Mouse (Mus musculus): ENCODE data around the gene Vps26a.
A peak's percentile ranks its signal among the peaks of the same experiment; 100 is the strongest.
"Not testable (repeated sequence)": the region's sequence is repeated elsewhere in the genome, so short reads cannot be mapped to it uniquely, and the experiment has no call there.

The Vps26a gene

DNA sequence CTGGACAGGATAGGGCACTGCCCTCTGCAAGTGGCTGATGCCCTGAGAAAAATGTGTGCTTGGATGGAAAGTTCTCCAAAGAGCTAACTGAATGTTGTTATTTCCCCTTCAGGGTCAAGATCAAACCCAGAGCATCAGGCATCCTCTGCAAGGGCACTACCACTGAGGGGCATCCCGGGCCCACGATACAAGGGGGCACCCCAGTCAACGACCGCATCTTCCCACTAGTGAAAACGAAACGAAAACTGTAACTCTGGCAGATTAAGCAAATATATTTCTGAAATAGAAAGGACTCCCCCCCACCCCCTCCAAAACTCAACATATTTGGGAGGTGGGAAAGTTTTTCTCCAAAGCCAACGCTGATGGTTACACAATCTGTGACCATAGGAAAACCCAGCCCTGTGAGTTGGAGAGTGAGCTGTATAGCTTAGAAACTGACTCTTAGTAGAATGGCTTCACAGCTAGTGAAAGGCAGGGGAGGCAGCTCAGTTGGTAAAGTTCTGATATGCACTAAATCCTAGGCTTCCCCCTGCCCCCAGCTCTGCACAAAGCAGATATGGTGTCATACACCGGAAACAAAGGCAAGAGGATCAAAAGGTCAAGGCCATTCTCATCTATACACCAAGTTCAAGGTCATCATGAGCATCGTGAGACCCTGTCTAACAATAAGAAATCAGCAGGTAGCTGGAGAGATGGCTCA, 14.5 kb upstream of the Vps26a start:
- no peak for DNase-seq (ENCODE audit: low spot score in 2 of 2)

DNA sequence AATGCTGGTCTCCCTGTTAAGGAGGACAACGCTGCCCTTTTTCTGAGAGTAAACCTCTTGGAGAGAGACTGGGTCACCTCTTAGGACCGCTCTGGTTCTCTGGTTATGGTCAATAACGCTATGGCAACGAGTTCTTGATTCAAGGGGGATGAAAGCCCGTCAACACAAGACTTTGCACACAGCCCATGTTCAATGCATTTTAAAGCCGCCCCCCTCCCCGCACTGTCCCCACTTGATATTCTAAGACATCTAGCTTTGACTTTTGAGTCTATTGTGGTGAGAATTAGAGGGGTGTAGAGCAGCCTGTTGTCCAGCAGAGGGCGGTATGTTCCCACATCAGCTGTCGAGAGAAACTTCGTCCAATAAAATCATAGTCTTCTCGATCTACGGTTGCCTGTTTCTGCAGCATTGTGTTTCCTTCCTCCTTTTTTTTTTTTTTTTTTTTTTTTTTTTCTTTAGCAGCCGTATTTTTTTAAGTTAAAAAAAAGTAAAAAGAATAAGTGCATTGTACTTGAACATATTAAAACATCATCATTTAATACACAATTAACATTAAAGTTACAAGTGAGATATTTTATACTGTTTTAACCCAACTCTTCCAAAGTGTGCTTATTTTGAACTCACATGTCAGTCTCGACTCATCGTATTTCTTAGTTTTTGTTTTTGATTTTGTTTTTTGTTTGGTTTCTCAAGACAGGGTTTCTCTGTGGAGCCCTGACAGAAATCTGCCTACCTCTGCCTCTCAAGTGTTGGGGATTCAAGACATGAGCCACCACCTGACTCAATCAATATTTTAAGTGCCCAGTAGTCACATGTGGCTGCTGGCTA, 13.7 kb upstream of the Vps26a start:
- peak; percentile 42 to 62 for DNase-seq (ENCODE audit: low spot score in 2 of 2)

DNA sequence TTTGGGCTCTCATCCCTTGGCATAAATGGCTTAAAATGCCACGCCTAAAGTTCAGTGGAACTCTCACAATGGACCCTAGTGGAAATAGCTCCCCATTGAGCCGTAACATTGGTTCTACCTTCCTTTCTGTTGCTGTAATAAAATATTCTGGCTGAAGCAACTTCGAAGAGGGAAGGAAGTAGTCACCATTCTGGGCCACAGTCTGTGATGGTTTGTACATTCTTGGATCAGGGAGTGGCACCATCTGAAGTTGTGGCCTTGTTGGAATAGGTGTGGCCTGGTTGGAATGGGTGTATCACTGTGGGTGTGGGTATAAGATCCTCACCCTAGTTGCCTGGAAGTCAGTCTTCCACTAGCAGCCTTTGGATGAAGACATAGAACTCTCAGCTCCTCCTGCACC, 5.1 kb upstream of the Vps26a start:
- DNase-seq (ENCODE audit: low spot score in 2 of 2): not testable (repeated sequence)

DNA sequence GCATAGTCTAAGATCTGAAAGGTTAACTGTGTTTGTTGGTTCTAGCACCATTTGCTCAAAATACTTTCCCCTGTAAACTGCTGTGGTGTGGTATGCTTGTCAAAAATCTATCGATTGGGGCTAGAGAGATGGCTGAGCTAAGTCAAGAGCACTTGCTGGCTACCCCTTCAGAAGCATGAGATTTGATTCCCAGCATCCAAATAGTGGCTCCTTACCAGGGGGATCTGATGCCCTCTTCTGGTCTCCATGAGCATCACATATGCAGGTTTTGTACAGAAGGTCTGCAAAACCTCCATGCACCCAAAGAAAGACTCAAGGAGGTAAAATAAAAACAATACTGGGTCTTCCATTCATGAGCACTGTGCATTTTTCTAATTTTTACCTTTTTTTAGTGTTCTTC, 1.7 kb upstream of the Vps26a start:
- DNase-seq (ENCODE audit: low spot score in 2 of 2): peak in 1 of 2 experiments; percentile 31

DNA sequence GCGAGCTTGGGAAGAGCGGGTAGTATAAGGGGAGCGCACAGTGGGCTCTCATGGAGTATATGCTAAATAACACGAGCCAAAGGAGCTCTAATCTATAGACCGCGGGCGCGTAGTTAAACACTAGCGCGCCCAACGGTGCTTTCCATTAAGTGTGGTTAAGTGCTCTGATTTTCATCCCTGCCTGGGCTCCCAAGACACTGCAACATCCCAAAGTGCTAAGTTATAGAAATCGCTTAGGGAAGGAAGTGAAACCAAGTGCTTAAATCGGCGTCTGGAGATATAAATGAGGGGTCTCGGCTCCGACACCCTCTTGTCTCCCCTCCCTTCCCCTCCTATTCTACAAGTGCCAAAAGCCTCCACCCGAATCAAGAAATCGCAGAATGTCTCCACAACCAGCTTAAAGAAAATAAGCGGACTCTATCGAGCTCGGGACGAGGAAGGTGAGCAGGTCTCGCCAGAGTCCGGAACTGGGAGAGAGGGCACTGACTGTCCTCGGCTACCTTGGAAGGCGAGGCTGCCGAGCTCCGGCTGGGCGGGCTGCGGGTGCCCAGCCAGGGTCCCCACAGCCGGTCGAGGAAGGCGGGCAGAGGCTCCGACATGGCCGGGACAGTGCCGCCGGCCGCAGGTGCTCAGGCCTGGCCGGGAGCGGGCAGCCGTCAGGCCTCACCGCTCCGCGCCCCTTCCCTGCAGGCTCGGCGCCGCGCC, 575 bp downstream of the Vps26a start:
- DNase-seq (ENCODE audit: low spot score in 2 of 2): peak in 1 of 2 experiments; percentile 29

DNA sequence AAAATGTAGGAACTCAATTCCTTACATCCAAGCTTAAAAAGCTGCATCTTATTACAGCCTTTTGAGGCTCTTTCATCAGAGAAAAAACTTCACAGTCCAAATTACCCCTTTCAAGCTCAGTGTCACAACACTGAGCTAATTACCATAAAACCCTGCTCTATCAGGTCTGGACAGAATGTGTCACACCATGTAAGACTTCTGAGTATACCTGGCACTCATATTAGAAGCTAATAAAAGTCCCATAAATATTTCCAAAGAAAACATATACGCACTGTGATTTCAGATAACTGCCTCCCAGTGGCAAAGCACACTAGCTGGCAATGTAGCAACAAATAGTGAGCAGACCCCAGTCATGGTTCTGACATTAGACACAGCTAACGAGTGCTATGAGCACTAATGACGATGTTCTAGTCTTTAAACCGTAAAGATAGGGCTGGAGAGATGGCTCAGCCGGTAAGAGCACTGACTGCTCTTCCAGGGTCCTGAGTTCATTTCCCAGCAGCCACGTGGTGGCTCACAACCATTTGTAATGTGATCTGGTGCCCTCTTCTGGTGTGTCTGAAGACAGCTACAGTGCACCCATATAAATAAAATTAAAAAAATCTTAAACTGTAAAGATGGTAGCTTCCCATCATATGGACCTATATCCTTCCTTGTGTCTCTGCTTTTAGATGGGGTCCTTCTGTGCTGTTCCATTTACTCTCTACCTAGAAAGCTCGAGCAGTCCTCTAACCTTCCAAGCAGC, 5.3 kb downstream of the Vps26a start:
- DNase-seq (ENCODE audit: low spot score in 2 of 2): no peak

DNA sequence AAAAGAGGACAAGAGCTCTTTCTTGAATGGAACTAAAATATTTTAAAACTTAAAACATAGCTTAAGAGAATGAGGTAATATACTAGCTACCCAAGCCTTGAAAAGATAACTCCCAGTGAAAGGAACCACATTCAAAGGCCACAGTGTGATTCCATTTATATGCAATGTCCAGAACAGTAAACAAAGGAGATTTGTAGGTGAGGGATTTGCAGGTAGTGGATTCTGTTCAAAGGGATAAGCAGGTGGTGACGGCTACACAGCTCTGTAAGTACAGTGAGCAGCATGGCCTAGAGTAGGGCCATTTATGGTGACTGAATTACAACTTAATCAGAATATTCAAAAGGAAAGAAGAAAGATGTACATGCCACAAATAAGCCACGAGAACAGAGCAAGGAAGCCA, 9.6 kb downstream of the Vps26a start:
- no peak for DNase-seq (ENCODE audit: low spot score in 2 of 2)

DNA sequence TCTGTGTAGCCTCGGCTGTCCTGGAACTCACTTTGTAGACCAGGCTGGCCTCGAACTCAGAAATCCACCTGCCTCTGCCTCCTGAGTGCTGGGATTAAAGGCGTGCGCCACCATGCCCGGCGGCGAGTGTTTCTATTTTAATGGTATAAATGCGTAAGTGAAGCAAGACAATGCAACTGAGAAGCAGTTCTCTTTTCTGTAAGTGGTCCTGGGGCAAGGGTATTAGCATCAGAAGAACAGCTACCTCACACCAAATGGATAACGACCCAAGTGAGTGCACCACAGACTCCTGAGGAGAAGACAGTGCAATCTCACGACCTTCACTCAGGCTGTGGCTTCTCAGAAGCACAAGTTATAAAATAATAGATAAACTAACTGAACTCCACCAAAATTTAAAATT, 11.7 kb downstream of the Vps26a start:
- DNase-seq (ENCODE audit: low spot score in 2 of 2): no peak

DNA sequence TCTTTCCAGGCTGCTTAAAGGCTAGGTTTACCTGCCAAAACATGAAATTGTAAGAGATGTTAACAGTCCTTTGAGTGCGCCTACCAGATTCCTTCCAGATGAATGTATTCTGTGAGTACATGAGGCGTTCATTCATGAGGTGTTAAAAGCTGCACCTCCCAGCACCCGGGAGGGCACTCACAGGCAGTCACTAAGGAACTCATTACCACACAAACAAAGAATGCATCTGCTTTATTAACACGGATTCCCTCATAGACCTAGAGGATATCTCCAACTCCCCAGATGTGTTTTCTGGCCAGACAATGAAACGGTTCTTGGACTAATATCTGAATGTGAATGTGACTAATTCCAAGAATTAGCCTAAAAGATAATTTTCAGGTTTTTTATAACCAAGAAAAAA, 15.5 kb downstream of the Vps26a start:
- no peak for DNase-seq (ENCODE audit: low spot score in 2 of 2)

DNA sequence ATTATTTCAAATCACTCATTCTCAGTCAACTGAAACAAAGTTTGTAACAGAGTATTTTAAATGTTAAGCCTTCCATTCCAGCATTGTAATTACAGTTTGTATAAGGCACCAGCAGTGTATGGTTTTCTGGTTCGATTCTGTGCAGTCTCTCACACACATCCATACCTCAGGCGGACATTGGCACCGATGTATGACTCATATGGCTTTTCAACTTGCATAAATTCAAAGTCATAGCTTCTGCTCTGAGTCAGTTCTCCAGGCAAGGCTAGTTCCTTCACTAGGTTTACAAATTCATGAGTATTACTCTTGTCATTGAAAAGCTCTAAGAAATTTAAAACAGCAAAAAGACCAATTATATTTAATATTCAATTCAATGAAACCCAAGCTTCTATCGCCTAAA, 16.9 kb downstream of the Vps26a start:
- DNase-seq (ENCODE audit: low spot score in 2 of 2): no peak

DNA sequence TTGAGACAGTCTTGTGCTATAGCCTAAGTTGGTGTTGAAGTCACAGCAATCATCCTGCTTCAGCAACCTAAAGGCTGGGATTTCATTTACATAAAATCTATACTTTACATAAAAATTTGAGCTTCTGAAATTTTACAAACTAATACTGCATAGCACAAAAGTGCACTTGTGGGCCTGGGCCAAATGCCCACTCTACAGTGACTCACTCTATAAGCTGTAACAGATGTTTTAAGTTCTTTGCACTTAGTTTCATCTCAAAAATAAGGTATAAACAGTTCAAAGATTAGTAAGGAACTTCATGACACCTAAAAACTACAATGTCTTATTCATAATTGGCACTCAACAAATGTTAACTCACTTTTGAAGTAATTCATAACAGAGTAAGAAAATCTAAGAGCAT, 25.3 kb downstream of the Vps26a start:
- DNase-seq (ENCODE audit: low spot score in 2 of 2): no peak

DNA sequence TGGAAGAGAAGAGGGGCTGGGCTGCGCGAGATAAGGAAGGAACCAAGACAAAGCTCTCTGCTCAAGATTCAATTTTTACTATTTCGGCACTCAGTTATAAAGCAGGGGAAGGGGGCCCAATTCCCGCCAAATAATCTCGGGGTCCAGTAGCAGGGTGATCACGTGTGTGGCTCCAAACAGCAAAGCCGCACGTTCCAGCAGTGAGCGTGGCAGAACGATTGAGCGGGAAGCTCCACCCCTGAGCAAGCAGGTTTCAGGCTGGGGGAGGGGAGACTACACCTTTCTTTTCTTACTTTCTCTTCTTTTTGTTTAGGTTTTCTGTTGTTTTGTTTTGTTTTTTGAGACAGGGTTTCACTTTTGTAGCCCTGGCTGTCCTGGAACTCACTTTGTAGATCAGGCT, 34.6 kb downstream of the Vps26a start:
- DNase-seq (ENCODE audit: low spot score in 2 of 2): not testable (repeated sequence)

DNA sequence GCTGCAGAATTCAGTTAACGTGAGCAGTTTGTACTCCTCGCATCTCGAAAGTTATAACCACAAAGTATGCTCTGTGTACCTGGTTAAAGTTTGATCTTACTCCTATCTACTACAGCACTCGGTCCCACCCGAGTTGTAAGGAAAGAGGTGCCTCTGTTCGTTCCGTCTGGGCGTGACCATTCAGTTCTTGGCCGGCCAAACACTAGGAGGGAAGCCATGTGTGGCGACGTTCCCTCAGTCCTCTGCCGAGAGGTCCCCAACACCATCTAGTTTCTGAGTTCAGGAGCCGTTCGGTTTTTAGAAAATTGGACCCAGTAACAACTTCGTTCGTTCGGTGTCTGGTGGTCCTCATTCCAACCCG, 36.3 kb downstream of the Vps26a start:
- DNase-seq (ENCODE audit: low spot score in 2 of 2): no peak

DNA sequence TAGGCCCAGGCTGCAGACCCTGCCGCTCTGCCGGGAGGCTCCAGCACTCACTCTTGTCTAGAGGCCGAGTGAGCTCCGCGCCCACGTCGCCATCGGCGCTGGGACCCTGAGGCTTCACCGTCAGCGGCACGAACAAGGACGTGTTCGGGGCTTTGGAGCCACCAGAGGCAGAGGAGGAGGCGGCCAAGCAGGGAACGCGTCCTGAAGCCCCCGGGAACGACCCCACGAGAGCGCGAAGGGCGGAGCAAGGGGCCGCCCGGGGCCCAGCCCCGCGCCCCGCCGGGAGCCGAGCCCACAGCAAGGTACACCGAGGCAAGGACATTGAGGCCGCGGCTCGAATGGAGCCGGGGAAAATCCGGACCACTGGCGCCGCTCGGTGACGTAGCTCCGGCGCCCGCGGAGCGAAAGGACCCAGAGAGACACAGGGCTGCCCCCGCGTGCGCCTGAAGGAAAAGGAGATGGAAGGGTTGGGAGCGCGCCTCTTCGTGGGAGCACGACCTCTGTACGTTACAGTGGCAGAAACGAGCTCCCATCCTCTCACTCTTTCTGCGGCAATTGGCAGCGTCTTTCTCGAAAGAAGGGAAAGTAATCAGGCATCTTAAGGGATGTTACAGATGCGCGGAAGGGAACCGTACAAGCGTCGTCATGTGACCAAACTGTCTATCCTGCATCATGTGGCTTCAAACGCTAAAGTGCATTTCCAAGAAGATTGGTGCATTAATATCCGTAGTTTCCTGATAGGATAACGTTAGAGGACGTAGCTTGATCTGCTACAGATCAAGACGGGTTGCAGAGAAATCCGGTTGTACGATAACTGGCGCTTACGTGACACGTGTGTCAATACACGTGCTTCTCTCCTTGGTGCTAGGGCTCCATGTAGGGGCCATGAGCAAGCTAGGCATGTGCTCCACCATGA, 37.0 kb downstream of the Vps26a start, which contains the start of the genes 4930507D05Rik and Supv3l1:
Gene 4930507D05Rik, plus strand, starts transcription at position 126 of the 916 bp plus-strand sequence.
Gene Supv3l1, minus strand, starts transcription at position 375 of the 916 bp plus-strand sequence.
- peak; percentile 87 to 88 for DNase-seq (ENCODE audit: low spot score in 2 of 2)

DNA sequence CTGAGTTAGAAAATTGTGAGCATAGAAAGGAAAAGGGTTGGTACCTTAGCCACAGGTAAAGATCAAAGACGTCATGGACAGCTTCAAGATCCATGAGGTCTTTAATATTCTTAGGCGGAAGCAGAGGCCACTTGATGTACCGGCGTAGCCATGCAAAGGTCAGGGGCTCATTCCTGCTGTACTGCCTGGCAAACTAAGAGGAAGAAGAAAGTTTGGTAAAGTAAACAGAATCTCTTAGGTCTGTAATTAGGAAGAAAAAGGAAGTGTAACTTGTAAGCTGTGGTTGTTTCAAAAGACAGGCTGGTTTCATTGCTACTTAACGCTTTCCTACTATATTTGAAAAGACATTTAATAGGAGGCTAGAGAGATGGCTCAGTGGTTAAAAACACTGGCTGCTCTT, 56.2 kb downstream of the Vps26a start:
- no peak for DNase-seq (ENCODE audit: low spot score in 2 of 2)

DNA sequence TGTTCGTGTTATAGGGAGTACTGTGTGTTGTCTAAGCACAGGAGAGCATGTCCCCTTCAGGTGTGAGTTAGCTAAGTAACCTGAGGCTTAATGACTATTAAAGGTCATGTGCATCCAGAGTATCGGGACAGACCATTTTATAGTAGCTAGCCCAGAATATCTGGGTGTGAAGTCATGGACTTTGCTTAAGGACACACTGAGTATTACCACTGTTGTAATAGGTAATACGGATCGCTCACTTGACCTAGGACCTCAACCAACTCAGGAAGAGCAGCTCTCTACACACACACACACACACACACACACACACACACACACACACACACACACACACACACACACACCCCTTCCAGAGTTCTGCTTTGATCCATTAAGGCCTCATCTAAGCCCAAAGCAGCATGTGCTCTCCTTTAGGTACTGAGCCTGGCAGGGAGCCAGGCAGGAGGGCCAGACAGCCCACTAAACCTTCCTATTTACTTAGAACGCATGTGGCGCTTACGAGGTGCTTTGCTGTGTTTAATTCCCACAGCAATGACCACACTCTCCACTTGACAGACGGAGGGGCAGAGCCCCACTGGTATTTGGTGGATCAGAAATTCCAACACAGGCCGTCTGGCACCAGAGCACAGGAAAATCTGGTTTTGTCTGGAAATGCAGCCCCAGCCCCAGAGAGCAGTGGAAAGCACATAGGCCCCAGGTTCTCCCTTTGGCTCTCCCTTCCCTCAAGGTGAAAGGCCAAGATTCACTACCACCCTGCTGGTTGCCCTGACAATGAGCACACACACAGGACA, 61.3 kb downstream of the Vps26a start:
- DNase-seq (ENCODE audit: low spot score in 2 of 2): no peak

DNA sequence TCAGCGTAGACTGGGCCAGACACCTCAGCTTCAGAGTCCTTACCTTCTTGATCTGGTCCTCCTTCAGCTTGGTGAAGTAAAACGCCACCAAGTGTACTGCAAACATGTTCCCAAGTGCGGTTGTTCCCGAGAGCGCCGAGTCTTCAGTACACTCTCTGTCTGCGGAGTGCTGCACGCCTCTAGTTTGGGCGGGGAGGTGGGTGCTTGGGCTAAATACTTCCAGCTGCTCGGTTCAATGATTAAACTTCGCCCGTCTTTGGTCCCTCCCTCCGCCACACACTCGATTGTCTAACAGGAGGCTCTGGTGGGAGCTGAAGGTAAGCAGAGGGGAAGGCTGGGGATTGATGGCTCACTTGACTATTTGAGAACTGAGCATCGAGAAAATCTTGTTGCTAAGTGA, 64.3 kb downstream of the Vps26a start, which contains the start of gene Hkdc1:
Gene Hkdc1, minus strand, starts transcription at position 237 of the 400 bp plus-strand sequence.
- no peak for DNase-seq (ENCODE audit: low spot score in 2 of 2)

DNA sequence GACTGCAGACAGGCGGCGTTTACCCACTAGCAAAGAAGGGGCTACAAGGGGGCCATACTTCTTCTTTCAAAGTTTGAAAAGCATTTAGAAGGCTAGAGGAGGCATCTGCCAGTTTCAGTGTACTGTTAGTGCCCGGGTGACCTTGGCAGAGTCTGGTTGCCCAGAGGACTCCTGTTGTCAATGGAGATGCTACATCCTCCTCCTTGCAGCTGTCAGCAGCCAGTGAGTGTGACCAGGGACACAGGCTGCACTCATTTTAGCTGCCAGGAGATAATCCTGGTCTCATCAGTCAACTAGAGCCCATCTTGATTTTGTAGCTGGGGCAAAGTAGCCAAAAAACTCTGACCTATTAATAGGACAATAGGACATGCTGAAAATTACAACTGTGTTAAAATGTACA, 65.5 kb downstream of the Vps26a start:
- no peak for DNase-seq (ENCODE audit: low spot score in 2 of 2)

DNA sequence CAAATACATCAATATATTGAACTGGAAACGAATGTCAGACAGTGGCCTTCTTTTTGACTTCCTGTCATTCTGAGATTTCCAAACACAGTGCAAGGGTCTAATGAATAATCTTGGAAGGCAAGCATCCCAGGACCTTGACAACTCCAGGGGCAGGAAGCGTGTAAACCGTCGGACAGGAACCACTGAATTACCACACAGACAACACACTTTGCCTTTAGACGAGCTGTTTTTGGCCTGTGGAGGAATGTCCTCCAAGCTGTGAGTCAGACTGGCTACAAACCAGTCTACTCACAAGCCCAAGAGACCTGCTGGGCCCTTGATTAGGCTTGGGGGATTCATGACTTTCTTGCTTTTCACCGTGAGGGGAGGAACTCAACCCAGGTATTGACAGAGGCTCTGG, 66.2 kb downstream of the Vps26a start:
- DNase-seq (ENCODE audit: low spot score in 2 of 2): no peak

DNA sequence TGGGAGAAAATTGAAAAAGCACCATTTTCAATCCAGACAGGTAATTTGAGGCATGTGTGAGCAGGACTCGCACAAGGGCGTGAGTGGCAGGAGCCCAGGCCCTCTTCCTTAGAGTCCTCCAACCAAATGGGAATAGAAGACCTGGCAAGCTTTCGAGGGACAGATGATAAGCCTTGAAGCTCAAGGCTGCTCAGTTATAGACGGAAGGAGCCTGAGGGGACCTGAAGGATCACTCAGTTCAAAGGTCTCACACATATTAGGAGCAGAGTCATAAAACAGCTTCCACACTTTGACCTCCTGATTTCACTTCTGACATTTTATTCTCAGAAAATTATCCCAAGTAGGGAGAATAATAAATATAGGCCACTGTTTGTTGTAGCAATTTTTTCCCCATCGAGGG, 67.2 kb downstream of the Vps26a start:
- DNase-seq (ENCODE audit: low spot score in 2 of 2): no peak
